Mouse (Mus musculus) spleen, adult 2 months (tissue): Measurements from ENCODE around the gene Ctnna3.

Experiments
- CTCF ChIP-seq: fragments of 200-500 bp; IDR thresholded peaks from 2 replicates; pipeline ENCODE4 v1.5.1; 2011; ENCODE audit warnings: mild to moderate bottlenecking, inconsistent platforms; ENCODE audit not compliant: insufficient read depth, insufficient read length, insufficient replicate concordance; ENCODE audit errors: extremely low read depth
- POLR2A ChIP-seq: fragments of 200-500 bp; IDR thresholded peaks from 2 replicates; pipeline ENCODE4 v1.6.1; 2011; ENCODE audit warnings: low read depth, low read length, inconsistent platforms

- TF ChIP-seq CTCF (no peak), POLR2A (no peak)
Observed at GRCm38 (mm10) chr10:63402731-63403504, 27.0 kb upstream of the Ctnna3 start.
